Comparison of ENCODE assay signal across 15 mouse cellular contexts in genomic region chr8:119180626-119181025, GRCm38 (mm10).
DNase-seq lines count a peak whose midpoint lies in the region; ATAC-seq and TF ChIP-seq lines count a peak whose summit lies in the region.
"Had no signal": no experiment of that assay in that cellular context is flagged by ENCODE, and none has a peak within 500 bp of the region (broad histone marks: within the 10 kb centered on the region; RNA-seq: fewer than 3 reads in every experiment).

No protein-coding gene starts in this region.

- DNase-seq in hindbrain, embryonic 14.5 days (ENCODE audit: low spot score): peak; percentile 45
- DNase-seq in hindbrain, embryonic 11.5 days (ENCODE audit: low spot score): no peak
- DNase-seq in brain, embryonic 14.5 days (ENCODE audit: low read depth): peak; percentile 87
- no peak for DNase-seq in yolk sac, embryonic 10.5 days (ENCODE audit: low spot score)
- DNase-seq in MN1 (ENCODE audit: low spot score): no peak
- DNase-seq: adrenal gland, postnatal 36 days; kidney, adult 9 months; spleen, adult 18-20 months had no signal

- ATAC-seq in hindbrain, embryonic 14.5 days (ENCODE audit: low FRiP score): peak; percentile 55; the same call in 1 of the 2 replicates
- ATAC-seq in hindbrain, embryonic 11.5 days (ENCODE audit: low FRiP score): no peak
- ATAC-seq in lung, embryonic 16.5 days (ENCODE audit: low read depth): peak; percentile 89
- peak; percentile 70 for ATAC-seq in midbrain, embryonic 13.5 days

- H3K27me3 ChIP-seq in hindbrain, embryonic 14.5 days (ENCODE audit: control insufficient read depth, insufficient read depth, low read length): no peaks in the 10 kb centered on the region
- no peaks in the 10 kb centered on the region for H3K27me3 ChIP-seq in hindbrain, embryonic 11.5 days (ENCODE audit: control insufficient read depth, insufficient read depth, low read length)
- no peaks in the 10 kb centered on the region for H3K27me3 ChIP-seq in lung, embryonic 16.5 days (ENCODE audit: control insufficient read depth, insufficient read depth, low read depth, low read length)
- peaks cover 34% of the 10 kb centered on the region for H3K27me3 ChIP-seq in midbrain, embryonic 13.5 days
- H3K27me3 ChIP-seq: embryonic facial prominence, embryonic 13.5 days; hindbrain, embryonic 12.5 days; megakaryocyte, embryonic 14.5 days had no signal

- no peak for TF ChIP-seq POLR2A in brain, embryonic 14.5 days (IDR thresholded peaks at IDR 0.05; ENCODE audit: borderline replicate concordance, extremely low read depth, insufficient read depth, insufficient read length, poor library complexity, severe bottlenecking)

- no peak overlapping the region for H3K4me3 ChIP-seq in hindbrain, embryonic 14.5 days (replicated peaks; ENCODE audit: low read length)
- no peak overlapping the region for H3K4me3 ChIP-seq in hindbrain, embryonic 11.5 days (ENCODE audit: low read depth, low read length)
- H3K4me3 ChIP-seq in lung, embryonic 16.5 days (ENCODE audit: low read length): no peak overlapping the region
- H3K4me3 ChIP-seq in midbrain, embryonic 13.5 days (replicated peaks): no peak overlapping the region
- H3K4me3 ChIP-seq: embryonic facial prominence, embryonic 13.5 days; hindbrain, embryonic 12.5 days; megakaryocyte, embryonic 14.5 days had no signal

- no peak for TF ChIP-seq CTCF in brain, embryonic 14.5 days (IDR thresholded peaks at IDR 0.05; ENCODE audit: borderline replicate concordance, extremely low read depth, insufficient read depth, insufficient read length)

- no peak overlapping the region for H3K9ac ChIP-seq in hindbrain, embryonic 14.5 days
- no peak overlapping the region for H3K9ac ChIP-seq in hindbrain, embryonic 11.5 days (ENCODE audit: low read depth, low read length)
- no peak overlapping the region for H3K9ac ChIP-seq in lung, embryonic 16.5 days (ENCODE audit: low read length)
- no peak overlapping the region for H3K9ac ChIP-seq in midbrain, embryonic 13.5 days (replicated peaks)
- H3K9ac ChIP-seq: embryonic facial prominence, embryonic 13.5 days; hindbrain, embryonic 12.5 days had no signal

- H3K9me3 ChIP-seq in hindbrain, embryonic 14.5 days (ENCODE audit: control insufficient read depth, low read length): no peaks in the 10 kb centered on the region
- H3K9me3 ChIP-seq in hindbrain, embryonic 11.5 days (ENCODE audit: control insufficient read depth, low read length): no peaks in the 10 kb centered on the region
- no peaks in the 10 kb centered on the region; the same call in 1 of the 2 replicates for H3K9me3 ChIP-seq in lung, embryonic 16.5 days (ENCODE audit: control insufficient read depth, low read length)
- no peaks in the 10 kb centered on the region for H3K9me3 ChIP-seq in midbrain, embryonic 13.5 days
- H3K9me3 ChIP-seq: embryonic facial prominence, embryonic 13.5 days; hindbrain, embryonic 12.5 days had no signal

- 53% methylated on average over 13 of the region's 13 CpGs for WGBS in hindbrain, embryonic 14.5 days
- WGBS in hindbrain, embryonic 11.5 days: 69% methylated on average over 13 of the region's 13 CpGs
- WGBS in lung, embryonic 16.5 days: 32% methylated on average over 13 of the region's 13 CpGs
- 15% methylated on average over 13 of the region's 13 CpGs for WGBS in midbrain, embryonic 13.5 days

- H3K36me3 ChIP-seq in hindbrain, embryonic 14.5 days (replicated peaks; ENCODE audit: control insufficient read depth, insufficient read depth): no peaks in the 10 kb centered on the region
- no peaks in the 10 kb centered on the region for H3K36me3 ChIP-seq in hindbrain, embryonic 11.5 days (ENCODE audit: control insufficient read depth, insufficient read depth, low read length)
- no peaks in the 10 kb centered on the region for H3K36me3 ChIP-seq in lung, embryonic 16.5 days (ENCODE audit: control insufficient read depth, insufficient read depth, low read length)
- H3K36me3 ChIP-seq in midbrain, embryonic 13.5 days: no peaks in the 10 kb centered on the region
- H3K36me3 ChIP-seq: embryonic facial prominence, embryonic 13.5 days; G1E; hindbrain, embryonic 12.5 days had no signal

- no peak overlapping the region for H3K27ac ChIP-seq in hindbrain, embryonic 14.5 days
- H3K27ac ChIP-seq in hindbrain, embryonic 11.5 days (ENCODE audit: low read depth, low read length): no peak overlapping the region
- H3K27ac ChIP-seq in lung, embryonic 16.5 days (ENCODE audit: low read length): peak overlapping the region; percentile 80
- H3K27ac ChIP-seq in midbrain, embryonic 13.5 days: 0 out of 2 replicates have a peak overlapping the region, but pooled peaks have one; percentile 41
- H3K27ac ChIP-seq: embryonic facial prominence, embryonic 13.5 days; hindbrain, embryonic 12.5 days had no signal

- 0 out of 2 replicates have a peak, but pooled peaks cover 7% of the 10 kb centered on the region for H3K4me1 ChIP-seq in hindbrain, embryonic 14.5 days (replicated peaks; ENCODE audit: control insufficient read depth, insufficient read depth, low read length)
- no peaks in the 10 kb centered on the region for H3K4me1 ChIP-seq in hindbrain, embryonic 11.5 days (replicated peaks; ENCODE audit: control insufficient read depth, insufficient read depth, low read length)
- H3K4me1 ChIP-seq in lung, embryonic 16.5 days (replicated peaks; ENCODE audit: control insufficient read depth, insufficient read depth, low read length): no peaks in the 10 kb centered on the region
- peaks cover 9% of the 10 kb centered on the region for H3K4me1 ChIP-seq in midbrain, embryonic 13.5 days (replicated peaks)
- H3K4me1 ChIP-seq: embryonic facial prominence, embryonic 13.5 days; hindbrain, embryonic 12.5 days; megakaryocyte, embryonic 14.5 days had no signal

- H3K4me2 ChIP-seq in hindbrain, embryonic 14.5 days (replicated peaks): no peak overlapping the region
- no peak overlapping the region for H3K4me2 ChIP-seq in hindbrain, embryonic 11.5 days (replicated peaks; ENCODE audit: low read depth, low read length)
- H3K4me2 ChIP-seq in lung, embryonic 16.5 days (ENCODE audit: low read depth, low read length): no peak overlapping the region
- no peak overlapping the region for H3K4me2 ChIP-seq in midbrain, embryonic 13.5 days (replicated peaks)
- H3K4me2 ChIP-seq: embryonic facial prominence, embryonic 13.5 days; hindbrain, embryonic 12.5 days; liver, embryonic 11.5 days had no signal

Comparison
In these comparisons a context has a peak if more than half of its experiments do, and no peak if none do; other contexts are left out.
1. DNase-seq: peak in hindbrain, embryonic 14.5 days (single experiment) and brain, embryonic 14.5 days (single experiment); none in hindbrain, embryonic 11.5 days (single experiment), yolk sac, embryonic 10.5 days (single experiment) and MN1 (single experiment).
2. H3K27ac ChIP-seq: peak in lung, embryonic 16.5 days (single experiment) and midbrain, embryonic 13.5 days (single experiment); none in hindbrain, embryonic 14.5 days (single experiment) and hindbrain, embryonic 11.5 days (single experiment).